Mouse (Mus musculus) MEL (cell line): Measurements from ENCODE around the gene Flnc. TPM values are rescaled to one million over a fixed set of nuclear protein-coding genes. Genes with fewer than 3 reads are reported as not detected.

ENCODE experiments used
- DNase-seq: peaks from one replicate; pipeline ENCODE4 v3.0.0; 2011; ENCODE audit warnings: low read depth, low spot score
- H3K27ac ChIP-seq: 2 replicates; pipeline ENCODE4 v1.5.1; 2012; ENCODE audit warnings: low read depth, mild to moderate bottlenecking, control low read depth, low read length, moderate library complexity; ENCODE audit not compliant: control insufficient read depth
- H3K27me3 ChIP-seq, 2 experiments: fragments of 150-350 bp in 1 of 2; sonication (generic) in 1 of 2; 2 replicates each; pipeline ENCODE4 v1.6.1; 2012; ENCODE audit warnings: low read length in 2 of 2, mild to moderate bottlenecking in 2 of 2, improper control_type of control experiment in 1 of 2, moderate library complexity in 1 of 2; ENCODE audit not compliant: insufficient read depth in 2 of 2, control insufficient read depth in 1 of 2
- H3K36me3 ChIP-seq, 2 experiments: 2 replicates each; pipeline ENCODE4 v1.6.1; 2012 to 2014; ENCODE audit warnings: low read length in 2 of 2, improper control_type of control experiment in 1 of 2, inconsistent platforms in 1 of 2, mild to moderate bottlenecking in 1 of 2; ENCODE audit not compliant: insufficient read depth in 2 of 2, control insufficient read depth in 1 of 2
- H3K4me1 ChIP-seq, 2 experiments: fragments of 150-350 bp in 1 of 2; sonication (generic) in 1 of 2; 2 replicates each; pipeline ENCODE4 v1.6.1; 2012; ENCODE audit warnings: low read length in 2 of 2, improper control_type of control experiment in 1 of 2, mild to moderate bottlenecking in 1 of 2; ENCODE audit not compliant: insufficient read depth in 2 of 2, control insufficient read depth in 1 of 2
- H3K4me3 ChIP-seq, 2 experiments: fragments of 150-350 bp in 1 of 2; sonication (generic) in 1 of 2; 2 replicates each; pipeline ENCODE4 v1.5.1; 2012; ENCODE audit warnings: low read depth in 2 of 2, low read length in 2 of 2, mild to moderate bottlenecking in 2 of 2, moderate library complexity in 2 of 2, control low read depth in 1 of 2, improper control_type of control experiment in 1 of 2; ENCODE audit not compliant: control insufficient read depth in 1 of 2, insufficient read depth in 1 of 2
- H3K79me2 ChIP-seq: 2 replicates; pipeline ENCODE4 v1.6.1; 2012; ENCODE audit warnings: mild to moderate bottlenecking, low read length, moderate library complexity; ENCODE audit not compliant: control insufficient read depth, poor library complexity, insufficient read depth
- H3K9ac ChIP-seq: 2 replicates; pipeline ENCODE4 v1.6.1; 2012; ENCODE audit warnings: low read depth, mild to moderate bottlenecking, control low read depth, low read length, moderate library complexity; ENCODE audit not compliant: control insufficient read depth, poor library complexity, severe bottlenecking
- H3K9me3 ChIP-seq: fragments of 150-350 bp; sonication (generic); replicated peaks from 2 replicates; pipeline ENCODE4 v1.6.1; 2012; ENCODE audit warnings: mild to moderate bottlenecking, low read length, improper control_type of control experiment, moderate library complexity; ENCODE audit not compliant: insufficient read depth
- CHD2 ChIP-seq: IDR thresholded peaks from 2 replicates; pipeline ENCODE4 v1.6.1; 2011; ENCODE audit warnings: low read length, improper control_type of control experiment
- CTCF ChIP-seq, 3 experiments: IDR thresholded peaks in 2 of 3; conservative IDR thresholded peaks in 1 of 3; 2 replicates each; pipeline ENCODE4 v1.5.1; 2011 to 2012; ENCODE audit warnings: low read length in 3 of 3, low read depth in 2 of 3, mild to moderate bottlenecking in 2 of 3, improper control_type of control experiment in 1 of 3, inconsistent platforms in 1 of 3, mixed read lengths in 1 of 3, moderate library complexity in 1 of 3; ENCODE audit not compliant: control insufficient read depth in 1 of 3, insufficient read depth in 1 of 3, poor library complexity in 1 of 3, severe bottlenecking in 1 of 3
- E2F4 ChIP-seq: IDR thresholded peaks from 2 replicates; pipeline ENCODE4 v1.6.1; 2011; ENCODE audit warnings: low read depth, low read length, improper control_type of control experiment, borderline replicate concordance
- ELF1 ChIP-seq: IDR thresholded peaks from 2 replicates; pipeline ENCODE4 v1.6.1; 2014; ENCODE audit warnings: low read depth, mild to moderate bottlenecking, inconsistent platforms, low read length, improper control_type of control experiment, moderate library complexity
- ETS1 ChIP-seq: IDR thresholded peaks from 2 replicates; pipeline ENCODE4 v1.6.1; 2012; ENCODE audit warnings: low read depth, mild to moderate bottlenecking, inconsistent platforms, low read length, improper control_type of control experiment, moderate library complexity
- GATA1 ChIP-seq: IDR thresholded peaks from 2 replicates; pipeline ENCODE4 v1.6.1; 2011; ENCODE audit warnings: low read depth, low read length, improper control_type of control experiment
- HCFC1 ChIP-seq: IDR thresholded peaks from 2 replicates; pipeline ENCODE4 v1.6.1; 2012; ENCODE audit warnings: low read depth, mild to moderate bottlenecking, inconsistent platforms, low read length, improper control_type of control experiment, moderate library complexity
- MAX ChIP-seq: IDR thresholded peaks from 2 replicates; pipeline ENCODE4 v1.6.1; 2011; ENCODE audit warnings: low read length, improper control_type of control experiment
- MEF2A ChIP-seq: IDR thresholded peaks from 2 replicates; pipeline ENCODE4 v1.6.1; 2014; ENCODE audit warnings: low read depth, mild to moderate bottlenecking, inconsistent platforms, low read length, improper control_type of control experiment; ENCODE audit not compliant: poor library complexity, insufficient replicate concordance, severe bottlenecking; ENCODE audit errors: extremely low read depth
- MXI1 ChIP-seq: IDR thresholded peaks from 2 replicates; pipeline ENCODE4 v1.6.1; 2011; ENCODE audit warnings: mild to moderate bottlenecking, low read depth, low read length, improper control_type of control experiment
- MYB ChIP-seq: IDR thresholded peaks from 2 replicates; pipeline ENCODE4 v1.6.1; 2011; ENCODE audit warnings: mild to moderate bottlenecking, low read depth, low read length, improper control_type of control experiment
- MYC ChIP-seq: IDR thresholded peaks from 2 replicates; pipeline ENCODE4 v1.6.1; 2011; ENCODE audit warnings: low read depth, mild to moderate bottlenecking, low read length, improper control_type of control experiment, moderate library complexity
- NELFE ChIP-seq: IDR thresholded peaks from 2 replicates; pipeline ENCODE4 v1.6.1; 2011; ENCODE audit warnings: low read depth, low read length, improper control_type of control experiment
- NRF1 ChIP-seq: IDR thresholded peaks from 2 replicates; pipeline ENCODE4 v1.6.1; 2014; ENCODE audit warnings: low read depth, mild to moderate bottlenecking, inconsistent platforms, low read length, improper control_type of control experiment, moderate library complexity; ENCODE audit not compliant: poor library complexity, insufficient read depth, severe bottlenecking
- POLR2AphosphoS2 ChIP-seq: IDR thresholded peaks from 2 replicates; pipeline ENCODE4 v1.6.1; 2011; ENCODE audit warnings: low read length, improper control_type of control experiment
- RAD21 ChIP-seq: IDR thresholded peaks from 2 replicates; pipeline ENCODE4 v1.6.1; 2011; ENCODE audit warnings: mild to moderate bottlenecking, low read depth, low read length, improper control_type of control experiment
- SIN3A ChIP-seq: IDR thresholded peaks from 2 replicates; pipeline ENCODE4 v1.6.1; 2012; ENCODE audit warnings: low read length, improper control_type of control experiment, inconsistent platforms
- SMC3 ChIP-seq: IDR thresholded peaks from 2 replicates; pipeline ENCODE4 v1.6.1; 2011; ENCODE audit warnings: low read depth, low read length, improper control_type of control experiment
- TAL1 ChIP-seq: IDR thresholded peaks from 2 replicates; pipeline ENCODE4 v1.6.1; 2012; ENCODE audit warnings: mild to moderate bottlenecking, inconsistent platforms, low read length, moderate library complexity, mixed read lengths
- TCF12 ChIP-seq: IDR thresholded peaks from 2 replicates; pipeline ENCODE4 v1.6.1; 2014; ENCODE audit warnings: low read depth, mild to moderate bottlenecking, inconsistent platforms, low read length, improper control_type of control experiment, moderate library complexity
- UBTF ChIP-seq: IDR thresholded peaks from 2 replicates; pipeline ENCODE4 v1.6.1; 2012; ENCODE audit warnings: low read depth, mild to moderate bottlenecking, inconsistent platforms, low read length, improper control_type of control experiment, moderate library complexity, borderline replicate concordance; ENCODE audit not compliant: insufficient read depth
- USF1 ChIP-seq: IDR thresholded peaks from 2 replicates; pipeline ENCODE4 v1.6.1; 2014; ENCODE audit warnings: low read depth, mild to moderate bottlenecking, inconsistent platforms, low read length, improper control_type of control experiment, moderate library complexity
- USF2 ChIP-seq, 2 experiments: IDR thresholded peaks; 2 replicates each; pipeline ENCODE4 v1.6.1; 2011 to 2012; ENCODE audit warnings: improper control_type of control experiment in 2 of 2, low read length in 2 of 2, borderline replicate concordance in 1 of 2, inconsistent platforms in 1 of 2, low read depth in 1 of 2, mild to moderate bottlenecking in 1 of 2; ENCODE audit not compliant: insufficient read depth in 1 of 2
- ZC3H11A ChIP-seq: IDR thresholded peaks from 2 replicates; pipeline ENCODE4 v1.6.1; 2012; ENCODE audit warnings: low read depth, mild to moderate bottlenecking, inconsistent platforms, low read length, improper control_type of control experiment
- ZKSCAN1 ChIP-seq: IDR thresholded peaks from 2 replicates; pipeline ENCODE4 v1.6.1; 2012; ENCODE audit warnings: low read depth, mild to moderate bottlenecking, inconsistent platforms, low read length, improper control_type of control experiment, moderate library complexity
- ZMIZ1 ChIP-seq: IDR thresholded peaks from 2 replicates; pipeline ENCODE4 v1.6.1; 2012; ENCODE audit warnings: low read depth, mild to moderate bottlenecking, inconsistent platforms, low read length, improper control_type of control experiment, moderate library complexity
- ZNF384 ChIP-seq: IDR thresholded peaks from 2 replicates; pipeline ENCODE4 v1.6.1; 2012; ENCODE audit warnings: low read depth, mild to moderate bottlenecking, inconsistent platforms, low read length, improper control_type of control experiment
- polyA plus RNA-seq, 2 experiments: library from polyadenylated mRNA; stranded (reverse) in 1 of 2; unstranded in 1 of 2; fragments of >175 nt in 1 of 2; fragments of >200 nt in 1 of 2; gene quantifications; 2 replicates each; pipeline versions ENCODE4 v1.2.1 to v1.2.4; 2012; ENCODE audit warnings: low replicate concordance in 2 of 2, low read depth in 1 of 2; ENCODE audit not compliant: insufficient read length in 2 of 2, insufficient read depth in 1 of 2, missing spikeins in 1 of 2
- total RNA-seq: library from RNA; depleted of rRNA; stranded (reverse); fragments of 300-350 nt; gene quantifications from 2 replicates; pipeline ENCODE4 v1.2.3, GENCODE M21; 2012

Gene Flnc
- total and polyA plus RNA-seq, 3 experiments = 0.27 to 0.31 TPM; not detected in 1

DNA sequence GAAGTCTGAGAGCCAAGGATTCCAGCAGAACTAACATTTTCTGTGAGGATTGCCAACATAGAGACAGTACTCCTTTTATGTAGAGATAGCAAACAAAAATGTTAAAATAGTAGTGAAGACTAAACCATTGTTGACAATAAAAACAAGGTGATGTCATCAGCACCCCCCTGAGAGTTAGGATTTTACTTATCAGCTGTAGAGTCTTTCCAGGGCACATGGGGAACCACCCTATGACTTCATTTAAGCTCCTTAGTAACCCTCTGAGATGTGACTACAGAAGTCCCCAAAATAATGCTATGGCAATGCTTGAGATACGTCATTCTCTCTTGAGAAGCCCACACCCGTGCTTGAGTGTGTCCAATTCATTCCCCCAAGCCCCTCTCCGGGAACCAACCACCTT lies 30.3 kb downstream of the Flnc start:
- H3K4me3 ChIP-seq = no peak overlapping the region
- no peak overlapping the region for H3K9ac ChIP-seq
- peaks cover 6% of the 10 kb centered on the region for H3K79me2 ChIP-seq
- H3K27me3 ChIP-seq = no peaks in the 10 kb centered on the region
- H3K27ac ChIP-seq = no peak overlapping the region
- DNase-seq = no peak
- peaks cover 0 to 4% of the 10 kb centered on the region in 2 experiments; a peak in 1 of 4 replicates for H3K4me1 ChIP-seq
- TF ChIP-seq USF1 (no peak), TAL1 (no peak), ZMIZ1 (no peak), ETS1 (peak; percentile 53), CTCF (IDR thresholded peaks at IDR 0.05 in 2 of 3, conservative IDR thresholded peaks at IDR 0.05 in 1 of 3; ENCODE audit: control insufficient read depth in 1 of 3, insufficient read depth in 1 of 3, low read depth in 2 of 3, low read length in 3 of 3, poor library complexity in 1 of 3, severe bottlenecking in 1 of 3) (no peak), ZKSCAN1 (no peak)
- no peaks in the 10 kb centered on the region for H3K9me3 ChIP-seq
- H3K36me3 ChIP-seq = peaks cover 0 to 3% of the 10 kb centered on the region in 2 experiments; a peak in 1 of 4 replicates

DNA sequence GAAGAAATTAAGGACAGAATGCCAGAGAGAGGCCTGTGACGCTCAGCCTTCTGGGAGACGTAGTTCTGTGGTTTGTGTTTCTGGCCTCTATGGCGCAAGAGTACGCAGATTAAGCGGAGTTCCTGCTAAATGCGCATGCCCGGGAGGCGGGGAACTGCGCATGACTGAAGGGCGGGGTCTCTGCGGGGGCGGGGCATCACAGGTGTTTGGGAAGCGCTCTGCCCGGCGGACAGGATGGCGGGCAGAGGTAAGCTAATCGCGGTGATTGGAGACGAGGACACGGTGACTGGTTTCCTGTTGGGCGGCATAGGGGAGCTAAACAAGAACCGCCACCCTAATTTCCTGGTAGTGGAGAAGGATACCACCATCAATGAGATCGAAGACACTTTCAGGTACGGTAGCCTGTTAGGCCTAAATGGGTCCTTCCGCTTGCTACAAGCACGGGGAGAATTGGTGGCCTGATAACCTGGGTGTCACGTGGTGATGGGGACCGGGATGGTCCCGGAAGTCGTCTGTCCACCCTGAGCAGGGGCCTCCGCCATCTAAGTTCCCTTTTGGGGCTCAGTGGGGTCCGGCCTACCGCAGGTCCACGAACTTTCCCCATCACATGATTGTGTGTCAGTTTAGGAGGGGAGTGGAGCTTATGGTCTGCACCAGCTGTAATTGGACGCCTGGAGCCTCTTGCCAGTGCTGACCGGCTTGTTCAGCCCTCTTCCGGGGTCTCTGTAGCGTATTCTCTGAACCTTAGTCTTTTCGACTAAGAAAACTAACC lies 34.7 kb downstream of the Flnc start, which contains the start of gene Atp6v1f:
Gene Atp6v1f, plus strand, starts transcription at position 136 of the 772 bp plus-strand sequence.
- peaks cover 2 to 11% of the 10 kb centered on the region in 2 experiments; a peak in 2 of 4 replicates for H3K4me1 ChIP-seq
- peak; percentile 98 for DNase-seq
- peak within 1 kb of the TSS; percentile 89 for H3K9ac ChIP-seq
- no peaks in the 10 kb centered on the region for H3K9me3 ChIP-seq
- H3K27ac ChIP-seq = peak within 1 kb of the TSS; percentile 76
- H3K27me3 ChIP-seq = no peaks in the 10 kb centered on the region
- H3K4me3 ChIP-seq = peak within 1 kb of the TSS; percentile 93 to 94
- peaks cover 14% of the 10 kb centered on the region for H3K79me2 ChIP-seq
- H3K36me3 ChIP-seq = peaks cover 3 to 12% of the 10 kb centered on the region in 2 experiments; a peak in 3 of 4 replicates
- TF ChIP-seq GATA1 (peak; percentile 60), E2F4 (0 out of 2 replicates have a peak, but pooled peaks have one; percentile 63), ZMIZ1 (peak; percentile 67), MYC (peak; percentile 97), UBTF (no peak), SMC3 (no peak), HCFC1 (peak; percentile 94), NRF1 (peak; percentile 90), ZNF384 (no peak), SIN3A (peak; percentile 94), POLR2AphosphoS2 (peak; percentile 75; the same call in 1 of the 2 replicates), RAD21 (no peak), USF2 (IDR thresholded peaks at IDR 0.05; ENCODE audit: borderline replicate concordance in 1 of 2, insufficient read depth in 1 of 2, low read depth in 1 of 2, low read length in 2 of 2) (peak; percentile 66 to 81), TCF12 (peak; percentile 47), CTCF (IDR thresholded peaks at IDR 0.05 in 2 of 3, conservative IDR thresholded peaks at IDR 0.05 in 1 of 3; ENCODE audit: control insufficient read depth in 1 of 3, insufficient read depth in 1 of 3, low read depth in 2 of 3, low read length in 3 of 3, poor library complexity in 1 of 3, severe bottlenecking in 1 of 3) (no peak), MAX (peak; percentile 97), USF1 (peak; percentile 97), ETS1 (peak; percentile 46), NELFE (peak; percentile 72), MYB (0 out of 2 replicates have a peak, but pooled peaks have one; percentile 33), ZKSCAN1 (no peak), ZC3H11A (no peak), MXI1 (peak; percentile 95), ELF1 (peak; percentile 89), MEF2A (0 out of 2 replicates have a peak, but pooled peaks have one; percentile 22), CHD2 (no peak)
